In genomic region chr11:88555902-88556549, GRCm38 (mm10) we compare ENCODE assay signal across 8 mouse cellular contexts.
A peak's percentile ranks its signal among the peaks of the same experiment; 100 is the strongest.
DNase-seq lines count a peak whose midpoint lies in the region; TF ChIP-seq lines count a peak whose summit lies in the region.

No protein-coding gene starts in this region.

- 11% methylated on average over 6 of the region's 6 CpGs for WGBS in kidney, adult 2 months

- H3K4me1 ChIP-seq in testis, adult 2 months (ENCODE audit: control insufficient read depth, insufficient read depth, low read length): peaks cover 2% of the 10 kb centered on the region
- H3K4me1 ChIP-seq in kidney, adult 2 months (ENCODE audit: control insufficient read depth, insufficient read depth, low read length): peaks cover 59% of the 10 kb centered on the region

- H3K36me3 ChIP-seq in testis, adult 2 months (ENCODE audit: control insufficient read depth, insufficient read depth, low read length): no peaks in the 10 kb centered on the region
- no peaks in the 10 kb centered on the region for H3K36me3 ChIP-seq in kidney, adult 2 months (ENCODE audit: control insufficient read depth, insufficient read depth, low read length)

- no peak overlapping the region for H3K4me3 ChIP-seq in testis, adult 2 months (ENCODE audit: control insufficient read depth, low read depth, low read length)
- no peak overlapping the region for H3K4me3 ChIP-seq in kidney, adult 2 months (ENCODE audit: insufficient read depth, low read depth, low read length)

- H3K27ac ChIP-seq in testis, adult 2 months (ENCODE audit: control insufficient read depth, insufficient read depth, low read depth, low read length): peak overlapping the region; percentile 68
- peak overlapping the region; percentile 68 for H3K27ac ChIP-seq in kidney, adult 2 months (ENCODE audit: insufficient read depth, low read depth, low read length)

- TF ChIP-seq CTCF in testis, adult 2 months (IDR thresholded peaks at IDR 0.05; ENCODE audit: control insufficient read depth, insufficient read depth, insufficient replicate concordance, low read depth, low read length): no peak
- no peak for TF ChIP-seq CTCF in kidney, adult 2 months (conservative IDR thresholded peaks at IDR 0.05; ENCODE audit: insufficient read depth, insufficient read length, low read depth, low read length)

- TF ChIP-seq POLR2A in testis, adult 2 months (IDR thresholded peaks at IDR 0.05; ENCODE audit: control insufficient read depth, low read depth, low read length): no peak
- TF ChIP-seq POLR2A in kidney, adult 2 months (IDR thresholded peaks at IDR 0.05; ENCODE audit: low read depth, low read length): no peak

- no peaks in the 10 kb centered on the region for H3K27me3 ChIP-seq in testis, adult 2 months (ENCODE audit: control insufficient read depth, insufficient read depth, low read length)
- no peaks in the 10 kb centered on the region for H3K27me3 ChIP-seq in kidney, adult 2 months (replicated peaks; ENCODE audit: control insufficient read depth, insufficient read depth, low read length)

- DNase-seq in testis, postnatal 10 days (ENCODE audit: low spot score): no peak
- DNase-seq in heart, adult 8-10 months (ENCODE audit: low spot score): peak; percentile 87
- DNase-seq in kidney, adult 2 months: peak; percentile 82
- peak; percentile 47 for DNase-seq in lung, postnatal 14 days
- DNase-seq in yolk sac, embryonic 10.5 days (ENCODE audit: low spot score): peak; percentile 60
- no peak for DNase-seq in right cerebral cortex, postnatal 10 days (ENCODE audit: low spot score in 2 of 2)
- DNase-seq in cerebellum, adult 11 months: no peak

Comparison
In these comparisons a context has a peak if more than half of its experiments do, and no peak if none do; other contexts are left out.
1. DNase-seq: peak in heart, adult 8-10 months (single experiment), kidney, adult 2 months (single experiment), lung, postnatal 14 days (single experiment) and yolk sac, embryonic 10.5 days (single experiment); none in testis, postnatal 10 days (single experiment), right cerebral cortex, postnatal 10 days (0 of 2) and cerebellum, adult 11 months (single experiment).